Mouse (Mus musculus) olfactory bulb, adult 2 months (tissue): Measurements from ENCODE around the gene Mmp19.

Experiments used
- CTCF ChIP-seq: fragments of 200-500 bp; IDR thresholded peaks from 2 replicates; pipeline ENCODE4 v1.5.1; 2012; ENCODE audit warnings: low read depth, mild to moderate bottlenecking, low read length, moderate library complexity; ENCODE audit not compliant: insufficient read depth
- POLR2A ChIP-seq: fragments of 200-500 bp; IDR thresholded peaks from 2 replicates; pipeline ENCODE4 v1.6.1; 2012; ENCODE audit warnings: mild to moderate bottlenecking, low read depth, low read length, moderate library complexity; ENCODE audit not compliant: insufficient read depth

DNA sequence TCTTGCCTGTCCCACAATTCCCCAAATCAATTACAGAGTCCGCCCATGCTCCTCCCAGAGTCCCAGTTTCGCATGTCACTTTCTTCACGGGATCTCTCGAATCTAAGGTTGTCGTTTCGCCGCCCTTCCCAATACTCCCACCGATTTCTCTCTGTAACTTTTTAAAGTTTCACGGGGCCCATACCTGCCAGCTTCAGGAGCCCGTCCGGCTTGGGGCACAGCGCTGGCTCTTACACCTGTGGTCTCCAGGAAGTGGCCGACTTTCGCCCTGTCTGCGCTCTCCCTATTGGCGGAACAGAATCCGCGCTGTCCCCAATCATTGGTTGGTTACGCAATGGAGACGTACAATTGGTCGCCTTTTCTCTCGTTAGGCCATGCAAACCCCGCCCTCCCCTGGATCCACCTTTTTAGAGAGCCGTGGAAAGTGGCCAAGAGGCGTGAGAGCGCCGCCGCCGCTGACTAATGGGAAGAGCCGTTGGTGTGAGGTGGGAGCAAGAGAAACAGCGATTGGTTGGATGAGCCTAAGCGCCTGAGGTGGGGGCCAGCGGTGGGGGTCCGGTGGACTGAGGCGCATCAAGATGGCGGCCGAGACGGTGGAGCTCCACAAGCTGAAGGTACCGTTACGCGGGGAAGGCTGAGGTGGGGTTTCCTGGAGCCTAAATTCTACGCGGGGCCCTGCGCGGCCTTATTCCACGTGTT, 30.8 kb downstream of the Mmp19 start, which contains the start of gene Ormdl2:
- TF ChIP-seq CTCF (no peak), POLR2A (peak; percentile 22; the same call in 1 of the 2 replicates)
